Mouse (Mus musculus): ENCODE measurements around the gene Prss40. TPM values are rescaled to one million over a fixed set of nuclear protein-coding genes. Genes with fewer than 3 reads are reported as not detected.
"Not testable (repeated sequence)": the region's sequence is repeated elsewhere in the genome, so short reads cannot be mapped to it uniquely, and the experiment has no call there.

Gene Prss40
- polyA plus RNA-seq, 1 experiment from 2014 or later, result not detected

- no peak overlapping the region for H3K4me2 ChIP-seq
- no peaks in the 10 kb centered on the region for H3K9me3 ChIP-seq (replicated peaks)
- H3K27me3 ChIP-seq, result peaks cover 2% of the 10 kb centered on the region
- no peak for ATAC-seq (ENCODE audit: insufficient read depth)
- no peaks in the 10 kb centered on the region for H3K4me1 ChIP-seq (replicated peaks)
- H3K36me3 ChIP-seq (replicated peaks), result no peaks in the 10 kb centered on the region
- 56% methylated on average over 6 of the region's 6 CpGs for WGBS (ENCODE audit: insufficient replicate concordance)
- no peak overlapping the region for H3K27ac ChIP-seq (replicated peaks)
- H3K4me3 ChIP-seq (replicated peaks), result no peak overlapping the region
- no peak overlapping the region for H3K9ac ChIP-seq
Measured at GRCm38 (mm10) chr1:34573221-34573620, 12.5 kb upstream of the Prss40 start.

GRCm38 (mm10) chr1:34571431-34571830 is 10.7 kb upstream of the Prss40 start:
- no peak for ATAC-seq (ENCODE audit: insufficient read depth)
- no peak overlapping the region for H3K9ac ChIP-seq
- no peaks in the 10 kb centered on the region for H3K36me3 ChIP-seq (replicated peaks)
- no peaks in the 10 kb centered on the region for H3K4me1 ChIP-seq (replicated peaks)
- H3K4me3 ChIP-seq (replicated peaks), result no peak overlapping the region
- H3K27ac ChIP-seq (replicated peaks), result no peak overlapping the region
- WGBS (ENCODE audit: insufficient replicate concordance), result 63% methylated on average over 6 of the region's 6 CpGs
- H3K9me3 ChIP-seq (replicated peaks), result no peaks in the 10 kb centered on the region
- no peak overlapping the region for H3K4me2 ChIP-seq
- no peaks in the 10 kb centered on the region for H3K27me3 ChIP-seq

- no peak overlapping the region for H3K9ac ChIP-seq
- WGBS (ENCODE audit: insufficient replicate concordance), result 64% methylated on average over 2 of the region's 2 CpGs
- H3K4me3 ChIP-seq (replicated peaks), result no peak overlapping the region
- no peak overlapping the region for H3K4me2 ChIP-seq
- no peak overlapping the region for H3K27ac ChIP-seq (replicated peaks)
- no peaks in the 10 kb centered on the region for H3K9me3 ChIP-seq (replicated peaks)
- no peak for ATAC-seq (ENCODE audit: insufficient read depth)
- H3K27me3 ChIP-seq, result no peaks in the 10 kb centered on the region
- H3K36me3 ChIP-seq (replicated peaks), result no peaks in the 10 kb centered on the region
- H3K4me1 ChIP-seq (replicated peaks), result no peaks in the 10 kb centered on the region
Measured at GRCm38 (mm10) chr1:34569876-34570275, 9.1 kb upstream of the Prss40 start.

- no peak for ATAC-seq (ENCODE audit: insufficient read depth)
- Histone ChIP-seq H3K9me3 (replicated peaks) (no peaks in the 10 kb centered on the region), H3K4me1 (replicated peaks) (no peaks in the 10 kb centered on the region), H3K4me2 (no peak overlapping the region), H3K36me3 (replicated peaks) (no peaks in the 10 kb centered on the region), H3K27ac (replicated peaks) (no peak overlapping the region), H3K4me3 (replicated peaks) (no peak overlapping the region), H3K9ac (no peak overlapping the region), H3K27me3 (no peaks in the 10 kb centered on the region)
- WGBS (ENCODE audit: insufficient replicate concordance), result 87% methylated on average over 2 of the region's 2 CpGs
Measured at GRCm38 (mm10) chr1:34568120-34568519, 7.4 kb upstream of the Prss40 start.

- Histone ChIP-seq H3K36me3 (replicated peaks) (no peaks in the 10 kb centered on the region), H3K9ac (no peak overlapping the region), H3K27ac (replicated peaks) (no peak overlapping the region), H3K4me3 (replicated peaks) (no peak overlapping the region), H3K27me3 (no peaks in the 10 kb centered on the region), H3K9me3 (replicated peaks) (no peaks in the 10 kb centered on the region), H3K4me1 (replicated peaks) (no peaks in the 10 kb centered on the region), H3K4me2 (no peak overlapping the region)
- ATAC-seq (ENCODE audit: insufficient read depth), result no peak
- WGBS (ENCODE audit: insufficient replicate concordance), result 34% methylated on average over 8 of the region's 8 CpGs
Measured at GRCm38 (mm10) chr1:34564383-34565045, 3.8 kb upstream of the Prss40 start.

- H3K9me3 ChIP-seq (replicated peaks), result no peaks in the 10 kb centered on the region
- H3K9ac ChIP-seq, result no peak overlapping the region
- ATAC-seq (ENCODE audit: insufficient read depth), result no peak
- no peaks in the 10 kb centered on the region for H3K27me3 ChIP-seq
- no peak overlapping the region for H3K4me3 ChIP-seq (replicated peaks)
- H3K4me1 ChIP-seq (replicated peaks), result no peaks in the 10 kb centered on the region
- H3K36me3 ChIP-seq (replicated peaks), result no peaks in the 10 kb centered on the region
- WGBS (ENCODE audit: insufficient replicate concordance), result 60% methylated on average over 7 of the region's 7 CpGs
- no peak overlapping the region for H3K4me2 ChIP-seq
- no peak overlapping the region for H3K27ac ChIP-seq (replicated peaks)
Measured at GRCm38 (mm10) chr1:34554275-34554674, 6.5 kb downstream of the Prss40 start.

GRCm38 (mm10) chr1:34553690-34554089 is 7.1 kb downstream of the Prss40 start:
- WGBS (ENCODE audit: insufficient replicate concordance), result 79% methylated on average over 1 of the region's 1 CpGs
- H3K27me3 ChIP-seq, result no peaks in the 10 kb centered on the region
- no peaks in the 10 kb centered on the region for H3K9me3 ChIP-seq (replicated peaks)
- no peak overlapping the region for H3K9ac ChIP-seq
- no peaks in the 10 kb centered on the region for H3K4me1 ChIP-seq (replicated peaks)
- H3K4me3 ChIP-seq (replicated peaks), result no peak overlapping the region
- H3K27ac ChIP-seq (replicated peaks), result no peak overlapping the region
- no peak overlapping the region for H3K4me2 ChIP-seq
- ATAC-seq (ENCODE audit: insufficient read depth), result no peak
- H3K36me3 ChIP-seq (replicated peaks), result no peaks in the 10 kb centered on the region

- 56% methylated on average over 1 of the region's 1 CpGs for WGBS (ENCODE audit: insufficient replicate concordance)
Measured at GRCm38 (mm10) chr1:34547074-34547473, 13.7 kb downstream of the Prss40 start.

GRCm38 (mm10) chr1:34536767-34537485 is 23.8 kb downstream of the Prss40 start:
- H3K4me2 ChIP-seq, result no peak overlapping the region
- H3K4me1 ChIP-seq (replicated peaks), result no peaks in the 10 kb centered on the region
- no peak overlapping the region for H3K4me3 ChIP-seq (replicated peaks)
- no peak overlapping the region for H3K9ac ChIP-seq
- no peak for ATAC-seq (ENCODE audit: insufficient read depth)
- no peaks in the 10 kb centered on the region for H3K9me3 ChIP-seq (replicated peaks)
- H3K36me3 ChIP-seq (replicated peaks), result no peaks in the 10 kb centered on the region
- 12% methylated on average over 16 of the region's 16 CpGs for WGBS (ENCODE audit: insufficient replicate concordance)
- H3K27me3 ChIP-seq, result peaks cover 36% of the 10 kb centered on the region
- no peak overlapping the region for H3K27ac ChIP-seq (replicated peaks)

More at GRCm38 (mm10) chr1:34547074-34547473, 13.7 kb downstream of the Prss40 start:
- H3K27ac ChIP-seq (replicated peaks), result no peak overlapping the region
- no peaks in the 10 kb centered on the region for H3K36me3 ChIP-seq (replicated peaks)
- no peak overlapping the region for H3K4me2 ChIP-seq
- H3K27me3 ChIP-seq, result no peaks in the 10 kb centered on the region
- H3K9me3 ChIP-seq (replicated peaks), result no peaks in the 10 kb centered on the region
- H3K4me3 ChIP-seq (replicated peaks), result no peak overlapping the region
- ATAC-seq (ENCODE audit: insufficient read depth), result no peak
- no peaks in the 10 kb centered on the region for H3K4me1 ChIP-seq (replicated peaks)
- no peak overlapping the region for H3K9ac ChIP-seq

GRCm38 (mm10) chr1:34536291-34536766 is 24.4 kb downstream of the Prss40 start:
- H3K4me3 ChIP-seq (replicated peaks), result no peak overlapping the region
- H3K36me3 ChIP-seq (replicated peaks), result no peaks in the 10 kb centered on the region
- no peaks in the 10 kb centered on the region for H3K9me3 ChIP-seq (replicated peaks)
- H3K4me1 ChIP-seq (replicated peaks), result no peaks in the 10 kb centered on the region
- H3K27me3 ChIP-seq, result peaks cover 33% of the 10 kb centered on the region
- H3K9ac ChIP-seq, result no peak overlapping the region
- H3K27ac ChIP-seq (replicated peaks), result no peak overlapping the region
- no peak for ATAC-seq (ENCODE audit: insufficient read depth)
- 4% methylated on average over 14 of the region's 14 CpGs for WGBS (ENCODE audit: insufficient replicate concordance)
- H3K4me2 ChIP-seq, result no peak overlapping the region

- not testable (repeated sequence) for H3K27ac ChIP-seq (replicated peaks); H3K4me1 ChIP-seq (replicated peaks); ATAC-seq (ENCODE audit: insufficient read depth); H3K4me2 ChIP-seq; H3K36me3 ChIP-seq (replicated peaks); H3K4me3 ChIP-seq (replicated peaks); H3K9ac ChIP-seq; H3K9me3 ChIP-seq (replicated peaks)
- WGBS (ENCODE audit: insufficient replicate concordance), result 7% methylated on average over 7 of the region's 7 CpGs
- peaks cover 33% of the 10 kb centered on the region for H3K27me3 ChIP-seq
Measured at GRCm38 (mm10) chr1:34535043-34535698, 25.6 kb downstream of the Prss40 start, which contains the start of gene Cfc1. Cfc1 (plus strand) TSS chr1:34535648.

Data from liver, embryonic 15.5 days (tissue).